Mouse (Mus musculus): ENCODE measurements at regions not wholly inside any gene's neighbourhood (a gene's known extent, or its start where the extent isn't known, plus 50 kb on each side); places are given as distances from the start of the nearest gene placed in this dataset.

DNA sequence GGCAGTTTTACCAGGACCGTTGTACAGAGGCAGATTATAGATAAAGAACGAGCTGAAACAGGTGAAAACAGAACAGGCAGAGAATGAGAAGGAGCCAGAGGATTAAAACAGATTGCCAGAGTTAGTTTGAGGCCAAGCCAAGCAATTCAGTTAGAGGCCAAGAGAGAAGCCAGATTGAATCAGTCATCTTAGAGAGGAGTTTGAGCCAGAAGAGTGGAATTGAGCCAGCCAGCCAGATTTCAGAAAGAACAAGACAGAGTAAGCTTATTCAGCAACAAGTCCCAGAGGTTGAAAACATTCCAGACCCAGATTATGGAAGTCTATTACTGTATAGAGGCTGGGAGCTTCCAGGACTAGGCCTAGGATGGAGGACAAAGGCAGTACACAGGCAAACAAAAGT lies 499.7 kb downstream of the Fgf9 start:
- CTCF ChIA-PET = interaction anchor here in 1 of 4 experiments (0.7 kb wide), 1 partner anchor 71 kb away, joined by 4 read pairs; no protein-coding TSS in a partner anchor

DNA sequence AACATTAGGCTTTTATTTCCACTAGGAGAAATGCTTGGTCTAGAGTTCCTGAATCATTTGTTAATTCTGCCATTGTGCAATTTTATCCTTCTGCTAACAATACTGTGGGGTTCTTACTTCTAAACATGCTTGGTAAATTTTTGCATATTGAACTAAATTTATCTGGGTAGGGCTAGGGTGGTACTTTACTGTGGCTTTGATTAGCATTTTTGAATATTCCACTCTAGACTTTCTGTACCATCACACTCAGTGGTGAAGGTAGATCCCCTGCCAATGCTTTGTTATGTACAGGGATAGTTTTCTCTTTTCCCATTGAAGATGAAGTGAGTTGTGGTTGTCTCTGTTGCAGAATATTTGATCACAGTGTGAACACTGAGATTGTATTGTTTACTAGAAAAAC lies 497.1 kb downstream of the Fgf9 start:
- ChIA-PET CTCF (no interaction called here), POLR2A (no interaction called here)

More for the DNA sequence above, 499.7 kb downstream of the Fgf9 start:
- POLR2A ChIA-PET = interaction anchor here in 1 of 4 experiments (0.7 kb wide), 1 partner anchor 1385 kb away, joined by 3 read pairs; no protein-coding TSS in a partner anchor

DNA sequence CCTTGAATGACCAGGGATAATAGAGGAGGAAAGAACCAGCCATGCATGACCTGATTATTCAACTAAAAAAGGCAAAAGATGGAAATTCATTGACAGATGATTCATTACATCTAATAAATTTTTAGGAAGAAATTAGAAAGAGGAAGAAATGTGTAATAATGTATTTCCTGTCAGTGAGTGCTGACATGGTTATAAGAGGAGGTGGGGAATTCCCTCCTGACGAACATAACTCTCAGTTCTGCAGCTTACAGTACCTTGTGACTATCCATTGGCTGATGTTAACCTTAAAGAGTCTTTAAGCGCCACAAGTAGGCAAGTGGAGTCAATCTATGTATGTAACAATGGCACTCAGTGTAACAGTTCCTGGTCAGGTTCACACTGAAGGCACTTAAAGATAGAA lies 492.7 kb downstream of the Fgf9 start:
- ChIA-PET POLR2A (interaction anchor here in 1 of 4 experiments (0.6 kb wide), 1 partner anchor 32 kb away, joined by 3 read pairs; no protein-coding TSS in a partner anchor), CTCF (no interaction called here)

DNA sequence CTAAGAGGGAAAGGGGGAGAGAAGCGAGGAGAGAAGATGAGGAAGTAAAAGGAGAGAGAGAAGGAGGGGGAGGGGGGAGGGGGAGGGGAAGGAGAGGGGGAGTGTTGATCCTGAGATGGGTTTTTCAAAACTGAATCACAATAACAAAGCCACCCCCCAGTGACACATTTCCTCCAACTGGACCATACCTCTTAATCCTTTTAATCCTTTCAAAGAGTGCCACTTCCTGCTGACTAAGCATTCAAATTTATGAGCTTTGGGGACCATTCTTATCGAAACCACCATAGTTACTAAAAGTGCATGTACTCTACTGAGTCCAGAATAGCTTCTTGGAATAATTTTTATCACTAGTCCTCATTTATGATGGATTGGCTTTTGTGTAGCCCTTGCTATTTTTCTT lies 480.4 kb downstream of the Fgf9 start:
- POLR2A ChIA-PET = no interaction called here
- CTCF ChIA-PET = no interaction called here

DNA sequence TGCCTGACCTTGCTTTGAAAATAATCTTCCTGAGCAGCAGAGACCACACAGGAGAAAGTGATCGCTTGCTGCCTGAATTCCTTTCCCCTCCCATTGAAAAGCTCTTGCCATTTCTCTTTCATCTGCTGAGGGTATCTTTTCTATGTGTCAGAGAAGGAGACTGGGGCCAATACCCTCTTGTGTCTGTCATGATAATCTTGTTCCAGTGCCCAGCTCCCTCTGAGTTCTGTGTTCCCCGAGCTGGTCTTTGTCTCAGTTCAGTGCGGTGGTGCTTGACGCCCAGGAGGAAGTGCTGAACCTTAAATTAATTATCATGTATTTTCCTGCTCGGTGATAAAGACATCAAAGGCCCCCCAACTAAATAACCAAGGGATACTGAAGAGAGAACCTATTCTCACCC lies 475.4 kb downstream of the Fgf9 start:
- ChIA-PET POLR2A (interaction anchor here in 1 of 4 experiments (0.6 kb wide), 1 partner anchor 1565 kb away, joined by 4 read pairs; no protein-coding TSS in a partner anchor), CTCF (no interaction called here)

DNA sequence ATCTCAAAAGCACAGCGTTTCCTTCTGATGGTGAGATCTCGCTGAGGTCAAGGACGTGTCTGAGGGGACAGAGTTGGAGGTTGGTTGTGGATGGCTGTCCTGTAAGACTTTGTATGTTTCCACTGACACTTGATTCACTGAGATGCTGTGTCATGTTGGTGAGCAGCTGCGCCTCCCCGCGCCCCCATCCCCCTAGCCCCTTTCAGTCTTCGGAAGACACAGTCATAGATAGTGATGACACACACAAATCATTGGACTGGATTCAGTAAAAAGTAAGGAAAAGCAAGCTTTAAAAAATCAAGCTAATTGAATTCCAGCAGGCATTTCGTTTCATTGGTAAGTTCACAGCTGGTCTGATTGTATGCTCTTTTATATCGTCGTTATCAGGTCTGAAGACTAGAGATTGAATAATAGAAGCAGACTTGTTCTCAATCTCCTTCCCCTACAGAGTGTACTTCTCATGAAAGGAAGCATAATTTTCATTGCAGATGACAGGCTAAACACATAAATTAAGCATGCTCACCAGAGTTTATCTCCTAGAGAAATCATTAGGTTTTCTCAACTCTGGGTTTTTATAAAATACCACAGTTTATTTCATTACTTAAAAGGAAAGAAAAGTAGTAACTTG lies 472.9 kb downstream of the Fgf9 start:
- ChIA-PET POLR2A (no interaction called here), CTCF (no interaction called here)

DNA sequence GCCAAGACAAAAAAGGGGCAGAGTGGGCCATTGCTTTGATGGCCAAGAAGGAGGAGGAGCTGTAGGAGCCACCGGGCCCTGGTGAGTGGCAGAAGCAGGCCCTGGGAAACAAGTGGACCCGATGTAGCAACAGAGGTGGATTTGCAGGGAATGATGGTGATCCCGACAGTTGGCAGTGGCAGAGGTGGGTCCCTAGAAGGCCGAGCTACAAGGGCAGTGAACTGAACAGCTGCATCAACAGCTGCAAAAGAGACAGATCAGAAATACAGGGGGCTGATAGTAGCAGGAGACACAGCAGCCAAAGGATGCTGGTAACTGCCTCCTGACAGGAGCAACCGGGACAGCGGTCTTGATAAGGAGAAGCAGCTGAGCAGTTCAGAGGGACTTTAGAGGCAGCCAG lies 467.8 kb downstream of the Fgf9 start:
- POLR2A ChIA-PET = no interaction called here
- CTCF ChIA-PET = no interaction called here

DNA sequence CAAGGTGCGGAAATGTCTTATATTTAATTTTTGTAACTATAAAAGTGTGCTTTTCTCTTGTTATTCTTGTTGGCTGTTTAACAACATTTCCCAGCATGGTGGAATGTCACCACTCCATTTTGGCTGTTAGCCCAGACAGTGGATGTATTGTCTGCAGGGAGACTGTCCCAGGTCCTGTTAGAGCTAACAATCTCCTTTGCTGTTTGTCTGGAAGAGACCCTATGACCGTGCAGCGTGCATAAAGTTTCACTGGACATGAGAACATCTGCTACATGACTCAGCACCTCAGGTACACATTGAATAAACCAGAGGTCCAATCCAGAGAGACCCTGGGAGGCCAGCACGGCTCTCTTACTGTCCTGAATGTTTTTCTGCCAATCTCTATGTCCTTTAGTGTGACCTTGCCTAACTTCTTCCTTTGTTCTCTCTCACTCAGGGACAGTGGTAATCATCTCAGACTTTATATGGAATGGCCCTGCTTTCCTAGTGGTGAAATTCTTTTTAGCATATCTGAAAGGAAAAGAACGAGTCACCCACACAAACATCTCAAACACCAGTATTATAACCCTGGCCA lies 450.7 kb downstream of the Fgf9 start:
- CTCF ChIA-PET = no interaction called here
- POLR2A ChIA-PET = no interaction called here

DNA sequence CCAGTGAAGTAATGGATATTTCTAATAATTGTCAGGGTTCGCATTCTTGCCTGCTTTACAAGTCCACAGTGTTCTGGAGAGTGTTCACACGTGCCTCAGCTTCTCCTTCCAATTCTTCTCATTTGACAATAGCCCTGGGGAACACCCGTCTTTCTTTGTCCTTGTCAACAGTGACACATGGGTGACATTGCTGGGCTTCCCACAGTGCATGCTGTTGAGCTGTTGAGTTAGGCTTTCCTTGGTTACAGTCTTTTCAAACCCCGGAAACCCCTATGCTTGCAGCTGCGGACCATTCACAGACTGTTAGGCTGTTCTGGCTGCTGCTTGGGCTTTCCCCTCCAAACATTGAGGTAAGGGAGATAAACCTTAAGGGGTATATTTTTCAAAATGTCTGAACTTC lies 450.0 kb downstream of the Fgf9 start:
- ChIA-PET CTCF (no interaction called here), POLR2A (no interaction called here)

DNA sequence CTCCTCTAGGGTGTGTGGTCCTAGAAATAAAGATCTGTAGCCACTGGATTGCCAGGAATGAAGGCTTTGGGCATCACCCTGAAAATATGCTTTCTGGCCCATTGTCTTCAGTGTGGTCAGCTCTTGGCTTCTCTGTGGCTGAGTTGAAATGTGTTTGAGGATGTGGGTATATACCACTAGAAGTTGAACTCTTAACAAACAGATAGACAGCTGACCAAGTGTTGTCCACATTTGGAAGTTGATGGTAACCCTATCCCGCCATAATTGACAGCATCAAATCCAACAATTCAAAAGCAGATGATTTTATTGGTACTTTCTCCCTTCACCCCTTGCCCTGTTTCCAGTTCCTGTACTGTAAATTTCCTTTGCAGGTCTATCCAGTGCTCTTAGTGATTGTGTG lies 448.7 kb downstream of the Fgf9 start:
- POLR2A ChIA-PET = no interaction called here
- CTCF ChIA-PET = no interaction called here

DNA sequence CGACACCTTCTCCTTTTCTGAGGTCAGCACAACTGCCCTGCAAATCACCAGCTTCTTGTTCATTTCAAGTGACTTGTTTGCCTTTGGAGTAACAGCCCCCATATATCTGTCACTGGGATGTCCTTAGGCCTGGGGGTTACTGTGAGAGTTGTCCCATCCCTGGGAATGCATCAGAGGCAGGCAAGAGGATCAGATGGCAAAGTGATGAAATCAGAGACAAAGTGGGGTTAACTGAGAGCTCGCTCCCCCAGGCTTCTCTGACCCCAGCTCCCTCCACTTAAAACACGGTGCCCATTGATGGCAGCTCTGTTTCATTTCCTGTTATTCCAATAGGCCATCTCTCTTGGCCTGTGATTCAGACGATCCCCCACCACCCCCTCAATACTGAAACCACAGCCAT lies 446.2 kb downstream of the Fgf9 start:
- ChIA-PET POLR2A (no interaction called here), CTCF (no interaction called here)

DNA sequence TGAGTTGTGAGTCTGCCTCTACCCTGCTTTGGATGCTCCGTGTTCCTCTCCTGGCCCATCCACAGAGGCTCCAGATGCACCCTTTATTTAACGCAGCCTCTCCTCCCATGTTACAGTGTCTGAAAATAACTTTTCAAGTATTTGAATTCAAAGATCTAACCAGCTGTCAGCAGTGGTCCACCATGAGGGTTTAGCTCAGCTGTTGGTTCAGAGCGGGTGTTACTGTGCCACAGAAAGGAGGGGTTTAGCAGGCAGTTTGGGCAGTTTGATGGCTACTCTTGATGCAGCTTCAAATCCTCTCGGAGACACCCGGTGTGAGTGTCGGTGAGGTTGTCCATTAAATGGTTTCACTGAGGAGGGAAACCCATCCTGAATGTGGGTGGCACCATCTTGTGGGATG lies 441.8 kb downstream of the Fgf9 start:
- ChIA-PET CTCF (no interaction called here), POLR2A (no interaction called here)

DNA sequence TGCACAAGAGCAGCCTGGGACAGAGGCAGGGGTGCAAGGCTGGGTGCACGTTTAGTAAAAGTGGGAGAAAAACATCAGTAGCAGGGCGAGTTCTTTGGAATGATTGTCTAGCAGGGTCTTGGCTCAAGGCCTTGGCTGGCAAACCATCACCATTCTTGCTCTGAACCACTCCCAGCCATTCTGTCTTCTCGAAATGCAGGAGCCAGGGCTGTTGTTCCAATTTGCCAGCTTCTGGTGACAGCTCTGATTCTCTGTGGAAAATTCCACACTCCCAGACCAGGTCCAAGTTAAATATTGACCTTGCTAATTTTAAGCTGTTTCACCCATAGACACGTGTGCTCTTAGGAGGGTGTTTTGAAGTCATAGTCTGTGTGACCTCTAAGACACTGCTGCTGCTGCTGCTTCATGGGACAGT lies 441.2 kb downstream of the Fgf9 start:
- POLR2A ChIA-PET = interaction anchor here in 1 of 4 experiments (0.5 kb wide), 1 partner anchor 469 kb away, joined by 3 read pairs; no protein-coding TSS in a partner anchor
- CTCF ChIA-PET = no interaction called here

DNA sequence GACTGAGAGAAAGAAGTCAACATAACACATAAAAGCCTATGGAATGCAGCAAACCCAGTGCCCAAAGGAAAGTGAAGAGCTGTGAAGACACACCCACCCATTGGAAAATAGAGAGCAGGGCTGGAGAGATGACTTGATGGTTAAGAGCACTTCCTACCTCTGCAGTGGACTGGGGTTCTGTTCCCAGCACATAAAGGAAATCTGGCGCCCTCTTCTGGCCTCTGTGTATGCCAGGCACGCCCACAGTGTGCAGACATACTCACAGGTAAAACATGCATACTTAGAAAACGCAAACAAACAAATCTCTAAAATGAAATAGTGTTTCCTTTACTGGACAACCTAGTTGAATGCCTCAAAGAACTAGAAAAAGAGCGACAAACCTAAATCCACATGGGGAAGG lies 440.4 kb downstream of the Fgf9 start:
- CTCF ChIA-PET = no interaction called here
- POLR2A ChIA-PET = no interaction called here

DNA sequence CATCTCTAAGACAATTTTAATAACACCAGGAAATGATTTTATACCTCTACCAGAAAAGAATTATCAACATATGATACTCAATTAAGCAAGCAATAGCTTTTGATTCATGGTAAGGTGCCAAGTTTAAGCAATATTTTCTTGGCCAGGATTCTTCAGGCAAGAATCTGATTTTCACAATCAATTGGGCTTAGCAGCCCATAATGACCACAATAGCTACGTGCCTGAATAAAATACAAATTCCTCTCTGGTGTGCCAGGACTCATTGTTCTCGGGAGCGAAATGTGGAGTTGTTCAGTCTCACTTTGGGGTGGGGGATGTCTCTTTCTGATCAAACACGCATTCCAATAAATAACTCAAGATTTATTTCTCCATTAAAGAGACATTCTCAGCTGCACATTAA lies 438.8 kb downstream of the Fgf9 start:
- ChIA-PET CTCF (no interaction called here), POLR2A (no interaction called here)

DNA sequence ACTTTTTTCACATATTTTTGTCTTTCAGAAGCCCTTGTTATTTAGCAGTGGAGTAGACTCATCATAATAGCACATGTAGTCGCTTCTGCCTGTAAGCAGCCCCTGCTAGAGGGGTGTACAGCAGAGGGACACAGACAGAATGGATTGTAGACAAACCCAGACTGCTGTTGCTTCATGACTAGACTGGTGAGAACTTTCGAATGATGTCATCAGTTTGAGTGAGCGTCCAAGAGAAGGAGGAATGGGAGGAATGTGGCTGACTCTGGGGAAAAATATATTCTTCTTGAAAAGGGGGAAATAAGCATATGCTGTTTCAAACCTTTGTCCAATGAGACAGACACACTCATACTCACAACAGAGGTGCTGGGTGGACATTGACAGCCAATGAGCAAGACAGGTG lies 436.1 kb downstream of the Fgf9 start:
- CTCF ChIA-PET = no interaction called here
- POLR2A ChIA-PET = no interaction called here

DNA sequence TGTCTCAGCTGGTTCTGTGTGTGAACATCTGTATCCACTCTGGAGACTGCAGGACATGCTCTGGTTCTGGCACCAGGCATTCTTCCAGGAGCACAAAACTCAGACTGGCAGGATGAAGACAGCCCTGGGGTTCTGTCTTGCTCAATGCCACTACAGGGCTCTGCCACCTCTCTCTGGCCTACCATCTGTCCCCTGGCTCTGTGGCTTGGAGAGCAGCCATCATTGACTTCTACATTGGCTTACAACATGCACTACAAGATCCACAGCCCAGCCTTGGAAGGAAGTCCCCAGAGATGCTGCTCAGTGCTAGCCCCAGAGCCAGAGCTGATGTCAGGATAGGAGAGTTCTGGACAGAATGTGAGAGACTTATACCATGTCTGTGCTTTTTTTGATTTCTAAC lies 435.5 kb downstream of the Fgf9 start:
- POLR2A ChIA-PET = no interaction called here
- CTCF ChIA-PET = no interaction called here

DNA sequence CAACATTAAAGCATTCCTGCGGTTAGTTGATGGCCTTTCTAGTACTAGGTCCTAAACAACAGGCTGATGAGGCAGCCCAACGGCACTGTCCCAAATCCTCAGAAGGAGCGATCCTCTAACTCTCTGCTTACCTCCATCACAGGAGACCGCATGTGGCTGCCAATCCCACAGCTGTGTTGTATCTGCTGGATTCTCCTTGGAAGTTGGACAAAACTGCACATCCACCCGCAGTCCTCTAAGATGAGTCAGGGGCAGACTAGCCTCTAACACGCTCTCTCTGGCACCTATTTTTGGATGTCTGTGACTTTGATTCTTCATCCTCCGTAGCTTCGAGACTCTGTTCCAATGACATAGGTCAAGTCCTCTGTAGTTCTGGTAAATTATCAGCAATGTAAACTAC lies 432.5 kb downstream of the Fgf9 start:
- POLR2A ChIA-PET = no interaction called here

DNA sequence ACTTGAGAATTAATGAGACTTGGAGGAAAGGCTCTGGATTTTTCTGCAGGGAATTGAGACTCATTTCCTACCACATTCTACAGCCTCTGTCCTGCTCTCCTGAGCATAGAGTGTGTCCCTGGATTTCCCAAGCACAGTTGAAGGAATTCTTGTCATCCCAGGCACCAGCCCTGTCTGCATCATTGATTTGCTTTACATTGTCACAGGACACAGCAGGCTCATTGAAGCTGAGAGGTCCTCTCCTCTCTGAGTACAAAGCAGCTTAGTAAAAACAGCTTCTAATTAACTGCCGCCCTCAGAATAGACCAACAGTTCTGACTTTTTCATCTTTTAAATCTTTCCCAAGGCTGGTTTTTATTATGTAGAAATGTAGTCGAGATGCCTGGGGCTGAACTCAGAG lies 429.7 kb downstream of the Fgf9 start:
- CTCF ChIA-PET = no interaction called here
- POLR2A ChIA-PET = no interaction called here

More for the DNA sequence above, 432.5 kb downstream of the Fgf9 start:
- CTCF ChIA-PET = no interaction called here

DNA sequence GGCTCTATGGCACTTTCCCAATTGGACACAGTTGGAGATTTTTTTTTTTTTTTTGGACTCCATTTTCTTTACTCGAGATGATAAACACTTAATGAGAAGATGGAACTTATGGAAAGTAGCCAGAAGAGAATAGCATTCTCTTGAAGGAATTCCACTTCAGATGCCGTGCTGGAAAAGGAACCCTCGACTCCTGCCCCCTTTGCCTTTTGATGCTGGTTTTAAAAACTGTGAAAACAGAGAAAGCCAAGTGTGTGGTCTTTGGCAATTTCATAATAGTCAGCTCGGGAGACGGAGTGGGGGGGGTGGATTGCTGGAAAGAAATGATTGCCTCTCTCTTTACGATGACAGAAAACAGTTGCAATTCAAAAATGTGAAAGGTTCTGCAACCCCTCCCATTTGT lies 429.2 kb downstream of the Fgf9 start:
- CTCF ChIA-PET = no interaction called here
- POLR2A ChIA-PET = no interaction called here

DNA sequence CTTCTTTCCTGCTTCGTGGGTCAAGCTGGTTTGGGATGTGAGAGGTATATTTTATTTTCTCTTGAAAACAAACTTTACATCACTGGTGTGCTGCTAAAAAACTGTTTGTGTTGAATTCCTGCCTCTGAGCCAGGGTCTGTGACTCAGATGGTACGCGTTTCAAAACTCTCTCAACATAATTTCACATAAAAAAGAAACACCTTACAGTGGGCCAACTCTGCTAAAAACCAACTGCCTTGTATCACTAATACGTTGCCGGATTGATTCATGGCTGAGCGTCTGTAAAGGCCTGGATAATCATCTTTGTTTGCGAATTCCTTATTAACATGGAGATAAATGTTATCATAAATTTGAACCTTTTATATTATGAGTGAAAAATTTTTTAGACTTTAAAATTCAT lies 428.7 kb downstream of the Fgf9 start:
- CTCF ChIA-PET = interaction anchor here in 1 of 4 experiments (0.6 kb wide), 1 partner anchor 71 kb away, joined by 4 read pairs; no protein-coding TSS in a partner anchor
- POLR2A ChIA-PET = no interaction called here

DNA sequence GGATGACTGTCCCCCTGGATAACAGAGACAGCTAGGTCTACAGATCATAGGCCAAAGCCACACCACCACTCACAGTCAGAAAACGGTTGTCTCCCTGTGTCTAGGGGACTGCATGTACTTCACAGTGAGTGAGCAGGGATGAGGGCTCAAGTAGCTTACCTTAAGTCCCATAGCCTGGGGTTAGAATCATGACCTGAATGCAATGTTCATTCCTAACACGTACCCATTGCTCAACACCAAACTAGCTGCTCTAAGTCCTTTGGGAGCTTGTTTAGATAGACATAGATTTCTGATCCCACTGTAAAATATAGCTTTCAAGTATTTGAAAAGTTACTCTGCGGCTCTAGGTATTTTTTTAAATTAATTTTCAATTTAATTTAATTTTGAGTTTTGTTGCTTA lies 426.6 kb downstream of the Fgf9 start:
- ChIA-PET POLR2A (interaction anchor here in 2 of 4 experiments (0.7 kb wide), 2 partner anchors 171 to 526 kb away, joined by 3 to 4 read pairs; no protein-coding TSS in a partner anchor), CTCF (no interaction called here)
